Mouse (Mus musculus) hindbrain, embryonic 14.5 days (tissue): ENCODE data around the gene Elf5. TPM values are rescaled to one million over a fixed set of nuclear protein-coding genes. Genes with fewer than 3 reads are reported as not detected.

Experiments
- ATAC-seq: fragments of 200-750 bp; cut with Nextera tagmentation; 2 replicates; pipeline ENCODE4 v1.8.0; 2017; ENCODE audit warnings: moderate number of reproducible peaks, mild to moderate bottlenecking, moderate TSS enrichment, moderate library complexity; ENCODE audit not compliant: low FRiP score
- DNase-seq: peaks from one replicate; pipeline ENCODE4 v3.0.0-alpha.2; 2015; ENCODE audit warnings: low spot score
- H3K27ac ChIP-seq: fragments of 300-500 bp; sonication (generic); 2 replicates; pipeline ENCODE4 v1.5.1; 2014; ENCODE audit warnings: mild to moderate bottlenecking, moderate library complexity
- H3K27me3 ChIP-seq: fragments of 300-500 bp; sonication (generic); 2 replicates; pipeline ENCODE4 v1.6.1; 2014; ENCODE audit warnings: mild to moderate bottlenecking, low read length, mixed read lengths; ENCODE audit not compliant: control insufficient read depth, insufficient read depth
- H3K36me3 ChIP-seq: fragments of 300-500 bp; sonication (generic); replicated peaks from 2 replicates; pipeline ENCODE4 v1.6.1; 2014; ENCODE audit not compliant: control insufficient read depth, insufficient read depth
- H3K4me1 ChIP-seq: fragments of 300-500 bp; sonication (generic); replicated peaks from 2 replicates; pipeline ENCODE4 v1.6.1; 2014; ENCODE audit warnings: antibody characterized with exemption, low read length, mixed read lengths; ENCODE audit not compliant: control insufficient read depth, insufficient read depth
- H3K4me2 ChIP-seq: fragments of 300-500 bp; sonication (generic); replicated peaks from 2 replicates; pipeline ENCODE4 v1.6.1; 2014; ENCODE audit warnings: mild to moderate bottlenecking, moderate library complexity
- H3K4me3 ChIP-seq: fragments of 300-500 bp; sonication (generic); replicated peaks from 2 replicates; pipeline ENCODE4 v1.5.1; 2014; ENCODE audit warnings: mild to moderate bottlenecking, low read length
- H3K9ac ChIP-seq: fragments of 300-500 bp; sonication (generic); 2 replicates; pipeline ENCODE4 v1.6.1; 2014
- H3K9me3 ChIP-seq: fragments of 300-500 bp; sonication (generic); 2 replicates; pipeline ENCODE4 v1.6.1; 2016; ENCODE audit warnings: low read length; ENCODE audit not compliant: control insufficient read depth
- WGBS: fragments of 180-500 bp; shearing (Covaris S2); extraction: QIAGEN DNeasy Blood & Tissue Kit; methylation state at CpG from one replicate; pipeline ENCODE4 v1.1.7; 2014; 5-methylcytosine and 5-hydroxymethylcytosine counted together
- polyA plus RNA-seq: library from polyadenylated mRNA; unstranded; fragments of >200 nt; fragmentation: Nextera tagmentation; extraction: Ambion mirVana; gene quantifications from 2 replicates; pipeline ENCODE4 v1.2.1, GENCODE M21; 2014

Gene Elf5
- polyA plus RNA-seq, 1 experiment from 2014 or later = not detected

GRCm38 (mm10) chr2:103478326-103478725 lies 66.8 kb downstream of the Elf5 start:
- DNase-seq (no peak), ATAC-seq (no peak)
- 97% methylated on average over 3 of the region's 3 CpGs for WGBS
- peaks cover 6% of the 10 kb centered on the region; the same call in 1 of the 2 replicates for H3K4me1 ChIP-seq
- no peak overlapping the region for H3K4me2 ChIP-seq
- no peaks in the 10 kb centered on the region for H3K9me3 ChIP-seq
- H3K27ac ChIP-seq = no peak overlapping the region
- H3K27me3 ChIP-seq = no peaks in the 10 kb centered on the region
- no peak overlapping the region for H3K9ac ChIP-seq
- H3K4me3 ChIP-seq = no peak overlapping the region
- peaks cover 25% of the 10 kb centered on the region for H3K36me3 ChIP-seq

DNA sequence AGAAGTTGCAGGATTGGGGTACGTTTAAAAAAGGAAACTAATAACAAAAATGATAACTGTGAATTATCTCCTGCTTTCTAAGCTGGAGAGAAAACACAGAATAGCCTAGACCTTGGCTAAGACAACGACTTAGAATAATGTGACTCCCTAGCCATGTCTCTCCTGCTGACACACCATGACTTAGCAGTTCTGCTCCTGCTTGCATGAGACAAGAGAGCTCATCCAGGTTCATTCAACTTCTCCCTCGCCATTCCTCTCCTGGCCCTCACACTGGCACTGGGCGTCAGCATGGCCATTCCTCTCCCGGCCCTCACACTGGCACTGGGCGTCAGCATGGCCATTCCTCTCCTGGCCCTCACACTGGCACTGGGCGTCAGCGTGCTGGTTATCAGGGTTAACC lies 68.8 kb downstream of the Elf5 start:
- peaks cover 6% of the 10 kb centered on the region; the same call in 1 of the 2 replicates for H3K36me3 ChIP-seq
- ATAC-seq (no peak), DNase-seq (no peak)
- no peaks in the 10 kb centered on the region for H3K9me3 ChIP-seq
- H3K4me2 ChIP-seq = no peak overlapping the region
- no peak overlapping the region for H3K9ac ChIP-seq
- H3K4me1 ChIP-seq = peaks cover 16% of the 10 kb centered on the region
- H3K27ac ChIP-seq = no peak overlapping the region
- no peaks in the 10 kb centered on the region for H3K27me3 ChIP-seq
- H3K4me3 ChIP-seq = no peak overlapping the region
- 92% methylated on average over 8 of the region's 8 CpGs for WGBS

DNA sequence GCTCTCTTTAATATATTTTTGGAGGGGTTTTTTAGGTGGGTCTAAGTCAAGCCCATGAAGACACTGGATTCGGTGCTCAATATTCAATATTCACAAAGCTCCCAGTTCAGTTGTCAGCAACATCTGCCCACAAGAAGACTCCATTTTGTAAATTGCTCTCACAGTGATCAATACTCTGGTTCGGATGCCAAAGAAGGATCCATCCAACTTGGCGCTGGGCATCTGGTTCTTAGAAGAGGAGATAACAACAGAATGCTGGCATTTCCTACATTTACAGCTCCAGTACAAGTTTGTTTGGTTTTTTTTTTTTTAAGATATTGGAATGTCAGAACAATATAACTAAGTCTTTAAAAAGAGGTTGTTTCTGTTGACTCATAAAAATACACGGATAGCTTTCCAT lies 69.4 kb downstream of the Elf5 start:
- no peaks in the 10 kb centered on the region for H3K9me3 ChIP-seq
- no peak overlapping the region for H3K4me2 ChIP-seq
- no peaks in the 10 kb centered on the region for H3K27me3 ChIP-seq
- 96% methylated on average over 4 of the region's 4 CpGs for WGBS
- ATAC-seq = no peak
- peaks cover 16% of the 10 kb centered on the region for H3K4me1 ChIP-seq
- no peak for DNase-seq
- no peaks in the 10 kb centered on the region for H3K36me3 ChIP-seq
- no peak overlapping the region for H3K4me3 ChIP-seq
- no peak overlapping the region for H3K9ac ChIP-seq
- H3K27ac ChIP-seq = no peak overlapping the region

- Histone ChIP-seq H3K4me2 (no peak overlapping the region), H3K9ac (no peak overlapping the region), H3K4me3 (no peak overlapping the region), H3K36me3 (no peaks in the 10 kb centered on the region), H3K4me1 (peaks cover 16% of the 10 kb centered on the region), H3K9me3 (no peaks in the 10 kb centered on the region), H3K27ac (no peak overlapping the region), H3K27me3 (no peaks in the 10 kb centered on the region)
- DNase-seq (no peak), ATAC-seq (no peak)
- 89% methylated on average over 11 of the region's 11 CpGs for WGBS
Observed at GRCm38 (mm10) chr2:103481314-103482231, 70.1 kb downstream of the Elf5 start.

GRCm38 (mm10) chr2:103483289-103483985 lies 71.9 kb downstream of the Elf5 start:
- H3K9ac ChIP-seq = peak overlapping the region; percentile 85
- H3K4me1 ChIP-seq = peaks cover 16% of the 10 kb centered on the region
- DNase-seq = no peak
- peak overlapping the region; percentile 66 for H3K4me3 ChIP-seq
- H3K36me3 ChIP-seq = no peaks in the 10 kb centered on the region
- H3K4me2 ChIP-seq = peak overlapping the region; percentile 67
- no peak for ATAC-seq
- H3K9me3 ChIP-seq = no peaks in the 10 kb centered on the region
- no peaks in the 10 kb centered on the region for H3K27me3 ChIP-seq
- 86% methylated on average over 7 of the region's 7 CpGs for WGBS
- H3K27ac ChIP-seq = no peak overlapping the region

DNA sequence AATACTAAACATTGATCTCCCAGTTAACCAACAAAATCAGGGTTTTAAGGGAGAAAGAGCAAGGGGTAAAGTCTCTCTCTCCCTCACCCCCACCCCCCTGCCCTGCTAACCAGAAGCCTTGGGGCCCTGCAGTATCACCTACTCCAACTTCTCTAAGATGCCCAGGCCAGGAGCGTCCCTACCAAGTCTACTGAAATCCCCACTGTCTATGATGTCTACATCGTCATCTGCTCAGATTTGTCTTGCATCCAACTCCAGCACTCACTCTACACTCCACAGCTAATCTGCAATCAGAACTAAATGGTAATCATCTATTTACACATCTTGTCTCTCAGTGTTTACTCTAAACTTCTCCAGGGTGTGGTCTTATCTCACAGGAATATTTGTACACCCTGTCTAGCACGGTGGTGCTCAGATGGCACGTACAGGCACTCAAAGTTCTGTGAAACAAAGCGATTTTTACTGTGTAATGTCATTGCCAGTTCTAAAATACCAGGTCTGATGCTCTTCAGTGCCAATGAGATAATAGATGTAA lies 72.6 kb downstream of the Elf5 start:
- no peaks in the 10 kb centered on the region for H3K36me3 ChIP-seq
- peak overlapping the region; percentile 67 for H3K4me2 ChIP-seq
- H3K27me3 ChIP-seq = no peaks in the 10 kb centered on the region
- no peak for ATAC-seq
- H3K9me3 ChIP-seq = no peaks in the 10 kb centered on the region
- 42% methylated on average over 5 of the region's 5 CpGs for WGBS
- H3K4me3 ChIP-seq = peak overlapping the region; percentile 66
- peak overlapping the region; percentile 85 for H3K9ac ChIP-seq
- DNase-seq = peak; percentile 28
- H3K4me1 ChIP-seq = peaks cover 16% of the 10 kb centered on the region
- peak overlapping the region; percentile 93 for H3K27ac ChIP-seq

DNA sequence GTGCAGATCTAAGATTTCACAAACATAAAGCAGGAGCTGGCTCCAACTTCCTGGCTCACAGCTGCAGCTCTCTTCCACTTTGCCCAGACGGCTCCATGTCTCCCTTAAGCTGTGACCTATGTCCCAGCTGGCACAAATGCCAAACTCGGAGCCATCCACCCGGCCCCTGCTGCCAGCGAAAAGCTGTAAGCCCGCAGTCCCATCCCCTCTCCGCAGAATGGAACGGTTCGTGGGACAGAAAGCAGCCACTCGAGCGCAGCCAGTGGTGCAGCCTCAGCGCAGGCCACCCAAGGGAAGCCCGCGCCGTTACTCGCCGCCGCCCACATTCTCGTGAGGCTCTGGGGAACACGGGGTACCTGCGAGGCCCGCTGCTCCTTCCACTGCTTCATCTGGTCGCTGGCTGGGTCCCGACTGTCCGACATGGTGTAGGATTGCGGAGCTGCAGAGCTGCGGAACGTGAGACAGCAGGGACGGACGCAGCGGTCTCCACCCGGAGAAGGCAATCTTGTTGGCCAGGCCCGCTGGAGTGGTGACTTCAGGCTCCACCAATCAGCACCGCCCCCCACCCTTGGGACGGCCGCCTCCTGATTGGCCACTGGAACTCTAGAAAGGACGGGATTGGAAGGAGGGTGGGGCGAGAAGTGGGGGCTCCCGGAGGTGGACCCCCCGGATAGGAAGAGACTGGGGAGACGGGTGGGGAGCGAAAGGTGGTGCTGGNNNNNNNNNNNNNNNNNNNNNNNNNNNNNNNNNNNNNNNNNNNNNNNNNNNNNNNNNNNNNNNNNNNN lies 73.3 kb downstream of the Elf5 start, which contains the start of gene Cat:
Gene Cat (minus strand): TSS at position 544 of the 785 bp plus-strand sequence.
- Histone ChIP-seq H3K4me2 (peak within 1 kb of the TSS; percentile 67), H3K9ac (peak within 1 kb of the TSS; percentile 85), H3K27me3 (no peaks in the 10 kb centered on the region), H3K9me3 (no peaks in the 10 kb centered on the region), H3K4me1 (peaks cover 16% of the 10 kb centered on the region), H3K27ac (peak within 1 kb of the TSS; percentile 93), H3K4me3 (peak within 1 kb of the TSS; percentile 66), H3K36me3 (no peaks in the 10 kb centered on the region)
- DNase-seq (peak; percentile 92), ATAC-seq (peak; percentile 99)
- under 1% methylated on average over 40 of the region's 41 CpGs for WGBS

DNA sequence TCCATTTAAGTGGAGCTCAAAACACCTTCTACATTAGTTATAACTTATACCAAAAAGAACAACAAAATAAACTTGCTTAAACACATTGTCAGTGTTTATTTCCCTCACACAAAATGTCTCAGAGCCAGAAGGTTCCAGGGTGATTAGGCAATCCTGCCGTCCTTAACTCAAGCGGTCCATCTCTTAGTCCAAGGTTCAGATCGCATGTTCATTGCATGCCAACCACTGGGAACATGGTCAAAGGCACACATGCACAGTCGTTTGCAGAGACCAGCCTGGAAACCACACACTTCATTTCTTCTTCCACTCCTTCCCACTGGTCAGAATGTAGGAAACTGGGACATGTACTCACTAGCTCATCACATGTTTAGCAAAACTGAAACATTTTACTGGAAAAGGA lies 81.0 kb downstream of the Elf5 start:
- no peaks in the 10 kb centered on the region for H3K4me1 ChIP-seq
- H3K9ac ChIP-seq = no peak overlapping the region
- H3K9me3 ChIP-seq = no peaks in the 10 kb centered on the region
- ATAC-seq = no peak
- H3K36me3 ChIP-seq = no peaks in the 10 kb centered on the region
- WGBS = 88% methylated on average over 4 of the region's 4 CpGs
- no peak overlapping the region for H3K4me3 ChIP-seq
- H3K27ac ChIP-seq = no peak overlapping the region
- no peak for DNase-seq
- no peaks in the 10 kb centered on the region for H3K27me3 ChIP-seq
- H3K4me2 ChIP-seq = no peak overlapping the region
